Mouse (Mus musculus) gastrocnemius, postnatal 4 days (tissue): ENCODE results near the gene Uprt. TPM values are rescaled to one million over a fixed set of nuclear protein-coding genes. Genes with fewer than 3 reads are reported as not detected.

ENCODE experiments used
- DNase-seq, 2 experiments: peaks; one replicate each; pipeline ENCODE4 v3.0.0; 2021 to 2022; ENCODE audit warnings: low spot score in 2 of 2, mixed read lengths in 2 of 2
- long read RNA-seq, 2 experiments: library from polyadenylated mRNA; stranded (forward); transcript quantifications; one replicate each; pipeline ENCODE4 v2.0.0; 2021
- total RNA-seq, 2 experiments: library from RNA; stranded (reverse); gene quantifications; 2 replicates each; pipeline ENCODE4 v1.2.3; 2021

The Uprt gene
- total RNA-seq: 10 to 100 TPM; 10.2 TPM
- long read RNA-seq, experiment 1, partial matches to known transcripts: 0 of 1 reads
- long read RNA-seq, experiment 1, other reads (novel, unspliced or antisense): 0 of 1 reads
- long read RNA-seq, experiment 2, partial matches to known transcripts: 0 of 1 reads
- long read RNA-seq, experiment 2, other reads (novel, unspliced or antisense): 0 of 1 reads

DNA sequence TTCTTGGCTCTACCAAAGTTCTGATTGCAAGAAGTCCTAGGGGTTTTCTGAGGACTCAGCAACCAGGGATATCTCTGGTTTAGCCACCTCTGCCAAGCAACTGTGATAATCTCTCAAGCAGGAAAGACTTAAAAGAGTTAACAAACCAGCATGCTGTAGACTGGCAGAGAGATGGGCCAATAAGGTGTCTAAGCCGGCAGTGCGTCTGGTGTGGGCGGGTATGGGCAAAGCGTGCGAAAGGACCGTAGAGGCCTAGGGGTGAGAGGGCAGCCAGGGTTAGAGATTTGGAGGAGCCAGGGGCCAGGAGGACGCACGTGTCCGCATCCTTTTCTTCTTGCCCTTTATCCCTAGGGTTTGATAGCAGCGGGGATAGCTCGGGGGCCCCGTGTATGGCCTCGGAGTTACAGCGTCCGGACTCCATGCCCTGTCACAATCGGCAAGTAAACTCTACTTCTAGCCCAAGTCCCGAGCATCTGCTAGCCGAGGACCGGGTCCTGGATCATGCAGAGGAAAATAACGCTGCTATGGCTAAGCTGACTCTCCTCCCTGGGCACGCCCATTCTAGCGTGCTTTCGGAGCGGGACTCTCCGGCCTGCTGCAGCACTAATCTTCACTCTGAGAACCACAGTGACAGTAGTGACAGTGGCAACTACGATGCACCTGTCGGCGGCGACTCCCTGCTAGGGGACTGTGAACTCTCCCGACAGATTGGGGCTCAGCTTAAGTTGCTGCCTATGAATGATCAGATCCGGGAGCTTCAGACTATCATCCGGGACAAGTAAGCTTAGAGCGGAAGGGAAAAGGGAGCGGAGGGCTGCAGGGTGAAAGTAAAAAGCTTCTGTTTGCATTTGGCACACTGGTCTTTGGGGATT, at the start of gene Uprt:
TSS of gene Uprt (plus strand) at position 247 of the 872 bp plus-strand sequence.
- peak in 1 of 2 experiments; percentile 77 for DNase-seq

DNA sequence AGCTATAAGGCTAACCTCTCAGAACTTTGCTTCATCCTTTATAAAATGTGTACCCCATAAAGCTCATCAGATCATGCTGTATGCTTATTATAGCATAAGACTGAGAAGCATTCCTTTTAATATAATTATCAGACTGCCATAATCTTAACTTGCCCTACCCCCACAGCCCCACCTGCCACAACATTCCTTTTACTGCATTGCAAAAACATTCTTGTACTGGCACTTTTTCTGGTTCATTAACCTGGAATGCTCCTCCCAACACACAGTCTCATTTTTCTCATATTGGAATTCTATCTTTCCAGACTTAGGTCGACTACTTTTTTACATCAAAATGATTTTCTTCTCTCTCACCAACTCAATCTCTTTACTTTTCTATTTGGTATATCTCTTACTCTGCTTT, 49.2 kb upstream of the Uprt start:
- no peak for DNase-seq

DNA sequence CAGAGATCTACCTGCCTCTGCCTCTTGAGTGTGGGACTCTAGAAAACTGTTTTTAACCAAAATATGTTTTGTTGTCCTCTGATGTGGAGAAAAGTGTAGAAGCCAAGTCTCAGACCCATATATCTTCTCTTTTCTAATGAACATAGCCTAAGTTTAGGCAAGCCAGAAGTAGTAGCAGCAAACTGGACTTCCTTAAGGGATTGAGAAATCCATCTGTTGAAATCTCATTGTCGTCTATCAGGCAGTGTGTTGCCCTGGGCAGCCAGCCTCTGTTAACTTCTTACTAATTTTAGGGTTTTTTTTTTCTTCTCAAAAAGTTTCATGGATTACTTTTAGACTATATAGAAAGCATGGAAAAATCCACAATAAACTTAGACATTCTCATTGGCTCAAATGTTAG, 30.2 kb upstream of the Uprt start:
- no peak for DNase-seq

DNA sequence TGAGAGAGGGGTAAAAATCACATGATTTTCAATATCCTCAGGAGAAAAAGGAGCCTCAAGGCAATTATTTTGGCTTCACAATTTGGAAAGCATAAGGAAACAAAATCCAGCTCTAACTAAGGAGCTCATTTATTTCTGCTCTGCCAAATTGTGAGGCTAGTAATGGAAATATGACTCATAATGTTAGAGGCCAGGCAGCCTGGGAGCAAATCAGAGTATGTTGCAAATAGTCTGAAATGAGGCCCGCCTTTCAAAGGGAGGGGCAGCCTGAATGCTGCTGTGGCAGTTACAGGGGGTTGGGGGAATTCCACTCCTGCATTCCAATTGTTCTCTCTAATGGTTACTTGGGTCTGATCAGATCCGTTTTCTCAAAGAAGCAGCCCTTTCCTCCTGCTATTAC, 20.9 kb upstream of the Uprt start:
- peak in 1 of 2 experiments; percentile 9 for DNase-seq

DNA sequence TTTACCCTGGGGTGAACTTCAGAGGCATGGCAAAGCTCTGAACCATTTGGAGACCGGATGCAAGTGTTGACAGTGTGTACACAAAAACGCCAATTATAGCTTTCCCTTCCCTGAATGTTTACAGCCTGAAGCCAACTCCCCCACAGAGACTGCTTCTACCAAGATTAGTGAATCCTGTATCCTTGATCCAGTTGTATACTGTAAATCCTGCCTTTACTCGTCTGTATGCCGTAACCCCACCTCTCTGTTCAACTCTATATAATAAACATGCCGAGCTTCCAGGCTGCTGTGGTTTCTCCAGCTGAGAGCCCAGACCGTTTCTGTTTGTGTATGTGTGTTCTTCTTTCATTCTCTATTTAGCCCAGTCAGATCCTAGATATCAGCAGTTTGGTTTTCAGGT, 18.2 kb upstream of the Uprt start:
- DNase-seq: no peak

DNA sequence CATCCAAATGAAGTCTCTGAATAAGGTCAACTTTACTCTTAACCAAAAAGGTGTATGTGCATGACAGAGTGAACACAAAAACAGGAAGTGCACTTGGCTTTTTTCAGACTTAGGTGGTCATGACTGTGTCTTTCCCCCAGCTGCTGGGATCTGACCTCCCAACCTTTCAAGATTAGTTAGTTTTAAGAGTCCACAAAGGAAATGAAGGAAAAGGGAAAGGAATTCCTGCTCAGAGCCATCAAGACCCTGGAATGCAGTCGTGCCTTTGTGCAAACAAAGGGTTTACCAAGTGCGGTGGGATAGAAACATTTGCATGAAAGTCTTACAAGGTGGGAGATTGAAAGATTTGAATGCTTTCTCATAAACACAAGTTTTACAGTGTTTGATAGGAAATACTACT, 4.6 kb upstream of the Uprt start:
- no peak for DNase-seq

DNA sequence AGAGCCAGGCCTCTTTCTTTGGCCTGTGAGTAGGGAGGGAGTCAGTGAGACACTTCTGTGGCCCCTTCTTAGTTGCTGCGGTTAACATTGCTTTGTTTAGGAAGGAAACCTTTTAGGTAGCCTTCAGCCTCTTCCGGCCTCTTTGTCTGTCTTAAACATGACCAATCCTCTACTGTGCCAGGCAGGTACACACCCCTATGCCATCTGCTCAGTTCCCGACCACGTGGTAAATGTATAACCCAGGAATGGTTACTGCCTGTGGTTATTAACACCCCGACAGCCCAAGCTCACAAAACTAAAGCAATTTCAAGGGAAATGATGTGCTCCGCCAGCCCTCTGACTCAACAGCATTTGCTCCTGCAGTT, 808 bp downstream of the Uprt start:
- peak in 1 of 2 experiments; percentile 5 for DNase-seq

DNA sequence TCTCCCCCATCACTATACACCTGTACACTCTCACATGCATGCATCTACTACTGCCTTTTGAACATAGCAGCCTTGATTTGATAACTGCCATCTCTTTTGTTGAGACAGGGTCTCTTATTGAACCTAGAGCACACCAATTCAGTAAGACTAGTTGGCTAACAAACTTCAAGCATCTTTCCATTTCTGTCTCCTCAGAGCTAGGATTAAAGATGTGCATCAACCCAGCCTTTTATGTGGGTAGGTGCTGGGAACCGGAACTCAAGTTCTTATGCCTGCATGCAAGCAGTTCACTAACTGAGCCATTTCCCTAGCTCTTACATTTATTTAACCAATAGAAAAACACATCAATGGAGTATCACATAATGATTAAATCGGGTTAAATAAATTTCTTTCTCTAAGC, 3.0 kb downstream of the Uprt start:
- DNase-seq: no peak

DNA sequence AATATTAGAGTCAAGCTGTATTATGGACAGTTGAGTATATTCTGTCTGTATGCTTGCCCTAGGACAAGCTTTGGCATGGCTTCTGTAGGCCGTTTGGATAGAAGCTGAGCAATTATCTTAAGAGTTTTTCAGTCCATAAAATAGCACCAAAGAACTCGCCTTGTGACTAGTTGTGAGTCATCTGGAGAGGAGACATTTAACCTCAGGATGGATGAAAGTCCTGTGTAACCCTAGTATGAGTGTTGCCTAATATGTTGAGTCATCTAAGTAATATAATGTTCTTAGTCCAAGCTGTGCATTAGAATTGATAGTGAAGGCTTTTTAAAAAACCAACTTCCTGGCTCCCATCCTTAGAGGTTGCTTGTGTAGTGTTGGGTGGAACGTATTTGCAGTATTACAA, 5.4 kb downstream of the Uprt start:
- no peak for DNase-seq

DNA sequence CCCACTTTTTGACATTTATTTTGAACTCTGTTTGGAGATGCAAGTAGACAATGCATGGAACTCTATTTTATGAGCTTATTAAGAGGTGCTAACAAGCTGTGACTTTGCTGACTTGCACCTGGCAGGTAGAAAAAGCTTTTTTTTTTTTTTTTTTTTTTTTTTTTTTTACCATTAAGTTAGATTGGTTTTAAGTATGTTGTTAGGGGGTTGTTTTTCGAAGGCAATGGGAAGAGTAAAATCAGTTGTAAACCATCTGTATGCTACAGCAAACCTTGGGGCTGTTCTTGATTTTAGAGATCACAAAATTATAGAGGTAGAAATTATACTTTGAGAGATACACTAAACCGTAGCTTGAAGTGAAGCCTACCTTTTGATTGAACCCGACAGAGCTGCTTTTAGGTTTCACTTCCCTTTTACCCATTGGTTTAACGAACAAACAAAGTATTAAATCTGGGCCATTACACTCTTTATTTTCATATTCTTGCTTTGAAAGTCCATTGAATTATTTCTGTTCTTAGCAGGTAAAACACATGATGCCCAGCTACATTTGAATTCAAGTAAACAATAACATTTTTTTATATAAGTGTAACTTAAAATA, 6.4 kb downstream of the Uprt start:
- DNase-seq: no peak

DNA sequence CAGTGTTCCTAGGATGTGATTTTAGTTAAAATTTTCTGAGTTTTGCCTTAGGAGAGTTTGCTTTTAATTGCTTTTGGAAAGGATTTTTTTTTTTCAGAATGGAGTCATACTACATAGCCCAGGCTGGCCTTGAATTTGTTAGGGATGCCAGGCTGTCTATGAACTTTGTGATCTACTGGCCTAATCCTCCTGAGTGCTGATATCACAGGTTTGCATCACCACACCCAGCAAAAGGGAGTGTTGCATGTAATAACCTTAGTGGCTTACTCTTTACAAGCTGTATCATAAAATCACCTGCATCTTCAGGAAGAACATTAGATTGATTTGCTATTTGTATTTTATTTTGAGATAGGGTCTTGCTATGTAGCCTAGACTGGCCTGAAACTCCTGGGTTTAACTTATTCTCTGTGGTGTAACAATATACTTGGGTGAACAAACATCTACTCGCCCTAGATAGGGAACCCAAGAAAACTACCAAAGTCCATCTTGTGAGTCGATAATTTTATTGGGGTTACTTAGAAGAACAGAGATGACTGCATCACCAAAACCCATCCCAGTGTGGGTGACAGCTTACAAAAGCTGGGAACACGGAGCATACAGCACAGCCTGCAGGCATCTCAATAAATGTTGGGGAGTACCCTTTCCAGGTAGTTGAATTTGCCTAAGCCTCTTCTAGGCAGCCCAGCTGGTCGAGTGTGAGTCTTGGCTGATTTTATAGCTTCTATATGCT, 7.2 kb downstream of the Uprt start:
- no peak for DNase-seq

DNA sequence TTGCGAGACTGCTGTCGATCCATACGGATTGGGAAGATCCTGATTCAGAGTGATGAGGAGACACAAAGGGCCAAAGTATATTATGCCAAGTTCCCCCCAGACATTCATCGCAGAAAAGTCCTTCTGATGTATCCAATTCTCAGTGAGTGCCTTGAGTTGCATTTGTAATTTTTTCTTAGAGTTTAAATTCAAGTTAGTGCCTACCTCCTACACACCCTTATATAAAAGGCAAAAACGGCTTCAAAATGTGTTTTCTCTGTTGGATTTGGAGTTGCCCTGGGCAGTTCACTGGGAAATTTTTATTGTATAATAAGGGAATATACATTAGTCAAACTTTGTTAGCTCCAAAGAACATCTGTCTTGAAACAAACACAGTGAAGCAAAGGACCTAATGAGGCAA, 19.1 kb downstream of the Uprt start:
- no peak for DNase-seq

DNA sequence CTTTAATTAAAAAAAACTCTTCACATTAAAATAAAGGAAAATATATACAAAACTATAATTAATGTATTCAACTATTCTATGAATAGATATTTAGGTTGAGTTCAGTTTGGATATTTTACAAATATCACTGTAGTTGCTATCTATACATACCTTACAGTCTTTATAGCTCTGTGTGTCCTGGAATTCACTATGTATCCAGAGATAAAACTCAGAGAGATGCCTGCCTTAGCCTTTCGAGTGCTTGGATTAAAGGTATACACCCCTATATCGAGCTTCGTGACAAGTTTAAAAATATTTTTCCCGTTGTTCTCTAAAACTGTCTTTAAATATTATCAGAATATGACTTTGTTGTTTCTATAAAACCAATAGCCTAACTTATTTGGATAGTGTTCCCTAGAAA, 60.0 kb downstream of the Uprt start:
- DNase-seq: no peak

DNA sequence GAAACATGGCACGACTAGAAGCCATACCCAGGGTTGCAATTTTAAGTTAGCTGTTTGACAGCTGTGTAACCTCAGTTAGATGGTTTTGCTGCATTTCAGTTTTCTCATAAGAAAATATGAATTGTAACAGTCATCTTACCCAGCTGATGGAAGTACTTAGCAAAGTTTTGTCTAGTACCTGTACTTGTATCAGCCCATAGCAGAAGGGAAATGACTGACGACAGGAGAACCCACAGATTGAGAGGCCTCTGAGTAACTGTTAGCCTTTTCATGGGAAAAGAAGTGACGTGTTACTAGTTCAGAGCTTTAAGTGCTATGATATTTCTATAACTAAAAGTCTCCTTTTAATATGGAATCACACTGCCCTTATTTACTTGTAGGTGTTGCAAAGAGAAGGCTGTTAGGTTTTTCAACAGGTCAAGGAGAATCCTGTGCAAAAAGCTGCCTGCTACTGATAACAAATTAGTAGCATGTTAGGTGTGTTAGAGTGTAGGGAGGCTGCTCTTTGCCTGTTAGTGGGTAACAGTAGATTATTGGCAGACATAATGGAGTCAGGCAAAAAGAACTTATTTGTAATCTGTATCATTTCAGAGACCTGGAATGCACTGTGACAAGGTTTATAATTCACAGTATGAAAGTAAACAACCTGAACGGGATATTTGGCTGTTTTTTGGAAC, 61.4 kb downstream of the Uprt start:
- DNase-seq: no peak

DNA sequence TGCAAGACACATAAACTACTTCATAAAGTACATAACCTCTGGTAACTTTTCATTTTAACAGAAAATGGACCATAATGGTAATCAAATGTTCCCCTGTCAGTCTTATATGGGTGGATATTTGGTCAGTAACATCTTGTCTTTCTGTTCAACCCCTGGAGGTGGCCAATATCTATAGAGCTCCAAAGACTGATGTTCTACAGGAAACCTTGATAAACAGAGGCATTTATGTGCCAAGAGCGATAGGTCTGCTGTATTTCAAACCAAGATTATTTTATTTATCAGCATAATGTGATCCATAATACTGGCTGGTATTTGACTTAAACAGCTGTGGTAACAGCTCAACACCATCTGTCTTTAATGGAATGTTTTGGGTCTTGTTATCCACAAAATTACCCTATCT, 62.7 kb downstream of the Uprt start:
- no peak for DNase-seq

Other genes starting within 250 kb of the Uprt start
- gene Abcb7, start 69.0 kb upstream of the Uprt start, total RNA-seq: 10 to 100 TPM; 17.4 to 27.3 TPM
- 1 to 10 TPM; 5.6 to 6.1 TPM for gene Zdhhc15, start 188.2 kb downstream of the Uprt start, total RNA-seq